Mouse (Mus musculus): ENCODE measurements at regions not wholly inside any gene's neighbourhood (a gene's known extent, or its start where the extent isn't known, plus 50 kb on each side); places are given as distances from the start of the nearest gene placed in this dataset.

GRCm38 (mm10) chr3:118500234-118500633 lies 61.7 kb upstream of the Dpyd start:
- DNase-seq: peak; percentile 3

GRCm38 (mm10) chr3:118507582-118508237 lies 54.2 kb upstream of the Dpyd start:
- DNase-seq: no peak

GRCm38 (mm10) chr3:118510837-118511236 lies 51.1 kb upstream of the Dpyd start:
- no peak for DNase-seq

GRCm38 (mm10) chr3:118511969-118512368 lies 50.0 kb upstream of the Dpyd start:
- DNase-seq: no peak

All from liver (tissue).